Mouse (Mus musculus) right cerebral cortex, adult 2 months (tissue): Measurements from ENCODE around the gene Snx13.

Experiments used
- DNase-seq, 2 experiments: peaks; one replicate each; pipeline ENCODE4 v3.0.0; 2021 to 2022; ENCODE audit warnings: low spot score in 2 of 2

The Snx13 gene

GRCm38 (mm10) chr12:35046999-35047319 is at the start of gene Snx13:
Snx13 (plus strand) TSS chr12:35047186.
- DNase-seq = peak; percentile 82 to 90

- DNase-seq = no peak
These were observed 49.3 kb upstream of the Snx13 start for GRCm38 (mm10) chr12:34997597-34998182.

GRCm38 (mm10) chr12:34998778-34999467 is 48.1 kb upstream of the Snx13 start:
- no peak for DNase-seq

- DNase-seq = no peak
These were observed 46.7 kb upstream of the Snx13 start for GRCm38 (mm10) chr12:35000323-35000722.

GRCm38 (mm10) chr12:35005748-35006147 is 41.2 kb upstream of the Snx13 start:
- no peak for DNase-seq

GRCm38 (mm10) chr12:35007851-35008250 is 39.1 kb upstream of the Snx13 start:
- no peak for DNase-seq

- peak; percentile 22 to 44 for DNase-seq
These were observed 38.4 kb upstream of the Snx13 start for GRCm38 (mm10) chr12:35008340-35009137.

- DNase-seq = no peak
These were observed 35.5 kb upstream of the Snx13 start for GRCm38 (mm10) chr12:35011462-35011861.

- DNase-seq = no peak
These were observed 33.0 kb upstream of the Snx13 start for GRCm38 (mm10) chr12:35013950-35014349.

GRCm38 (mm10) chr12:35016056-35016455 is 30.9 kb upstream of the Snx13 start:
- peak in 1 of 2 experiments; percentile 31 for DNase-seq

- no peak for DNase-seq
These were observed 30.3 kb upstream of the Snx13 start for GRCm38 (mm10) chr12:35016481-35017250.

- no peak for DNase-seq
These were observed 28.2 kb upstream of the Snx13 start for GRCm38 (mm10) chr12:35018679-35019237.

- DNase-seq = no peak
These were observed 25.7 kb upstream of the Snx13 start for GRCm38 (mm10) chr12:35021285-35021684.

GRCm38 (mm10) chr12:35022066-35022465 is 24.9 kb upstream of the Snx13 start:
- DNase-seq = no peak

GRCm38 (mm10) chr12:35025916-35026432 is 21.0 kb upstream of the Snx13 start:
- no peak for DNase-seq

GRCm38 (mm10) chr12:35027533-35027932 is 19.5 kb upstream of the Snx13 start:
- no peak for DNase-seq

- peak; percentile 54 to 65 for DNase-seq
These were observed 8.1 kb upstream of the Snx13 start for GRCm38 (mm10) chr12:35038668-35039570.

- no peak for DNase-seq
These were observed 7.4 kb upstream of the Snx13 start for GRCm38 (mm10) chr12:35039571-35039936.

- no peak for DNase-seq
These were observed 5.0 kb upstream of the Snx13 start for GRCm38 (mm10) chr12:35041964-35042363.

GRCm38 (mm10) chr12:35046310-35046998 is 532 bp upstream of the Snx13 start:
- DNase-seq = no peak
